Mouse (Mus musculus): Measurements from ENCODE around the gene Sox15.
"Not testable (repeated sequence)": the region's sequence is repeated elsewhere in the genome, so short reads cannot be mapped to it uniquely, and the experiment has no call there.

The Sox15 gene

GRCm38 (mm10) chr11:69655264-69656064 is at the start of gene Sox15:
Sox15 (plus strand) TSS chr11:69655314.
- DNase-seq (ENCODE audit: low read depth) = peak; percentile 46

GRCm38 (mm10) chr11:69605726-69606490 is 49.2 kb upstream of the Sox15 start, which contains the start of gene Atp1b2:
Atp1b2 (minus strand) TSS chr11:69605942.
- peak; percentile 54 for DNase-seq (ENCODE audit: low read depth)

- DNase-seq (ENCODE audit: low read depth) = no peak
These were observed 48.7 kb upstream of the Sox15 start for GRCm38 (mm10) chr11:69606491-69606795.

- DNase-seq (ENCODE audit: low read depth) = no peak
These were observed 48.3 kb upstream of the Sox15 start for GRCm38 (mm10) chr11:69606832-69607231.

GRCm38 (mm10) chr11:69608525-69608924 is 46.6 kb upstream of the Sox15 start:
- no peak for DNase-seq (ENCODE audit: low read depth)

- DNase-seq (ENCODE audit: low read depth) = no peak
These were observed 45.7 kb upstream of the Sox15 start for GRCm38 (mm10) chr11:69609416-69609815.

GRCm38 (mm10) chr11:69610899-69611298 is 44.2 kb upstream of the Sox15 start:
- DNase-seq (ENCODE audit: low read depth) = no peak

GRCm38 (mm10) chr11:69613553-69614256 is 41.4 kb upstream of the Sox15 start:
- DNase-seq (ENCODE audit: low read depth) = peak; percentile 95

- not testable (repeated sequence) for DNase-seq (ENCODE audit: low read depth)
These were observed 40.9 kb upstream of the Sox15 start for GRCm38 (mm10) chr11:69614257-69614588.

GRCm38 (mm10) chr11:69616781-69617180 is 38.3 kb upstream of the Sox15 start:
- no peak for DNase-seq (ENCODE audit: low read depth)

- no peak for DNase-seq (ENCODE audit: low read depth)
These were observed 37.3 kb upstream of the Sox15 start, which contains the start of gene Shbg for GRCm38 (mm10) chr11:69617805-69618204. Shbg (minus strand) TSS chr11:69617905.

GRCm38 (mm10) chr11:69620394-69621081 is 34.6 kb upstream of the Sox15 start:
- no peak for DNase-seq (ENCODE audit: low read depth)

- DNase-seq (ENCODE audit: low read depth) = peak; percentile 88
These were observed 33.4 kb upstream of the Sox15 start, which contains the start of gene Sat2 for GRCm38 (mm10) chr11:69621571-69622268. Sat2 (plus strand) TSS chr11:69622024.

- peak; percentile 38 for DNase-seq (ENCODE audit: low read depth)
These were observed 32.7 kb upstream of the Sox15 start for GRCm38 (mm10) chr11:69622406-69622805.

GRCm38 (mm10) chr11:69623006-69623405 is 32.1 kb upstream of the Sox15 start:
- no peak for DNase-seq (ENCODE audit: low read depth)

GRCm38 (mm10) chr11:69624339-69624738 is 30.8 kb upstream of the Sox15 start:
- not testable (repeated sequence) for DNase-seq (ENCODE audit: low read depth)

GRCm38 (mm10) chr11:69628286-69628685 is 26.8 kb upstream of the Sox15 start:
- peak; percentile 94 for DNase-seq (ENCODE audit: low read depth)

- DNase-seq (ENCODE audit: low read depth) = peak; percentile 68
These were observed 25.3 kb upstream of the Sox15 start for GRCm38 (mm10) chr11:69629802-69630201.

- DNase-seq (ENCODE audit: low read depth) = peak; percentile 100
These were observed 22.6 kb upstream of the Sox15 start, which contains the start of gene Fxr2 for GRCm38 (mm10) chr11:69632284-69633089. Fxr2 (plus strand) TSS chr11:69632990.

GRCm38 (mm10) chr11:69633128-69633866 is 21.8 kb upstream of the Sox15 start:
- DNase-seq (ENCODE audit: low read depth) = no peak
